Mouse (Mus musculus): ENCODE data around the gene Clic6. TPM values are rescaled to one million over a fixed set of nuclear protein-coding genes. Genes with fewer than 3 reads are reported as not detected.

Gene Clic6
- 0.77 and 0.84 TPM in 2 replicates for polyA plus RNA-seq (2015; fragmentation: Nextera tagmentation; extraction: Ambion mirVana)

DNA sequence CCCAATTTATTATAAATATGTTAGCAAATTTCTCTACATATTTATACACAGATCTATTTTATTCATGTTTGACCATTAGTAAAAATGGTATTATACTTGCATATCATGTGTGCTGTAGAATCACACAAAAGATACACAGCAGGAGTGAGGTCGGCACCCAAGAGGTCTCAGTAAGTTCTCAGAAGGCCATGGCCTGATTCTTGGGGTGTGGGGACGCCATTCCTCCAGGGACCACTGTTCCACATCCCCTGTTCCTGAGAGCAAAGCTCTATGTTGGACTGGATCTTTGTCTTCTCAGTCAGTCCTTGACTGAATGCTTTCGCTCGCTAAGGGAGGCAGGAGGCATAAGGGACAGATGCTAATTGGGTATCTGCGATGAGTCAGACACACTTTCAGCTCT, at the start of gene Clic6:
TSS of gene Clic6 (plus strand) at position 301 of the 400 bp plus-strand sequence.

DNA sequence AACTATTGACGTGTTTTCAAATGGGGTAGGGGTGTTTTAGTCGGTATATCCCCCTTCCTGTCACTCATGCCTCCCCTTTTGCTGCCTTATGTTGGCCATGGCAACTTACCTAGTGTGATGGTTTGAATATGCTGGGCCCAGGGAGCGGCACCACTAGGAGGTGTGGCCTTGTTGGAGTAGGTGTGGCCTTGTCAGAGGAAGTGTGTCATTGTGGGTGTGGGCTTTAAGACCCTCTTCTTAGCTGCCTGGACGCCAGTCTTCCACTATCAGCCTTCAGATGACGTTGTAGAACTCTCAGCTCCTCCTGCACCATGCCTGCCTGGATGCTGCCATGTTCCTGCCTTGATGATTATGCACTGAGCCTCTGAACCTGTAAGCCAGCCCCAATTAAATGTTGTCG, 14.8 kb upstream of the Clic6 start, which contains the start of gene Rcan1:
TSS of gene Rcan1 (minus strand) at position 162 of the 400 bp plus-strand sequence.

Other genes starting within 250 kb of the Clic6 start
- not detected in 2 replicates for gene Kcne2, start 193.3 kb upstream of the Clic6 start, polyA plus RNA-seq (2015; fragmentation: Nextera tagmentation; extraction: Ambion mirVana)
- gene Smim11, start 184.4 kb upstream of the Clic6 start, polyA plus RNA-seq (2015; fragmentation: Nextera tagmentation; extraction: Ambion mirVana): 184 and 191 TPM in 2 replicates
- not detected in 2 replicates for gene Fam243, start 164.3 kb upstream of the Clic6 start, polyA plus RNA-seq (2015; fragmentation: Nextera tagmentation; extraction: Ambion mirVana)
- gene Kcne1, start 126.3 kb upstream of the Clic6 start, polyA plus RNA-seq (2015; fragmentation: Nextera tagmentation; extraction: Ambion mirVana): 0.80 and 1.7 TPM in 2 replicates
- 18.9 and 23.6 TPM in 2 replicates for gene Rcan1, start 14.9 kb upstream of the Clic6 start, polyA plus RNA-seq (2015; fragmentation: Nextera tagmentation; extraction: Ambion mirVana)